ENCODE assay signal across 9 mouse cellular contexts in the genomic region with DNA sequence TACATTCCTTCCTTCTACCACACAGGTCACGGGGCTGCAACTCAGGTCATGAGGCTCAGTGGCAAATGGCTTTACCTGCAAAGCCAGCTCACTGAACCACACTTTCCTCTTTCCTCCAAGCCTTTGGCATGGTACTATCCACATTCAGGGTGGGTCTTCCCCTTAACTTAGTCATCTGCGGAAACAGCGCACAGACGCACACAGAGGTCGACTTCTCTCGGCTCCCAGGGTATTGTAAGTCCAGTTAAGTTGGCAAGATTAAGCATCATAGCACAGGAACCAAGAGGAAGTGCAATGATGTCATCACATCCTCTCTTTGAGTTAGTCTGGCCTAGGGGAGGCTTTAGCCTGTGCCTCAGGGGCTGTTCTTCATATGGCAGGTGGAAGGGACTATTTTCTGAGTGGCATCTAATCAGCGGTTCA. TPM values are rescaled to one million over a fixed set of nuclear protein-coding genes. Genes with fewer than 3 reads are reported as not detected.
DNase-seq lines count a peak whose midpoint lies in the region; ATAC-seq and TF ChIP-seq lines count a peak whose summit lies in the region.
"Had no signal": no experiment of that assay in that cellular context is flagged by ENCODE, and none has a peak within 500 bp of the region (broad histone marks: within the 10 kb centered on the region; RNA-seq: fewer than 3 reads in every experiment).

No protein-coding gene starts in this region.

- intact Hi-C loops in gastrocnemius, adult 2 months (cut with DNase I) = no loop called here
- intact Hi-C loops in heart, postnatal 14 days (cut with DNase I) = no loop called here

- no peaks in the 10 kb centered on the region for H3K27me3 ChIP-seq in forebrain, postnatal 0 days (ENCODE audit: insufficient read depth, low read length)

- no peaks in the 10 kb centered on the region for H3K4me1 ChIP-seq in forebrain, postnatal 0 days (ENCODE audit: insufficient read depth)

- ATAC-seq in CD4-positive, CD25-positive, alpha-beta regulatory T cell, adult 4 months = peak; percentile 50
- no peak for ATAC-seq in megakaryocyte-erythroid progenitor cell, adult 5-6 weeks (replicated peaks; ENCODE audit: low FRiP score, low TSS enrichment, poor library complexity, severe bottlenecking)
- ATAC-seq in forebrain, postnatal 0 days = no peak

- no peak for TF ChIP-seq CTCF in gastrocnemius, adult 2 months (IDR thresholded peaks at IDR 0.05)
- TF ChIP-seq CTCF in forebrain, postnatal 0 days (IDR thresholded peaks at IDR 0.05; ENCODE audit: low read depth) = no peak

- peak overlapping the region; percentile 68 for H3K27ac ChIP-seq in gastrocnemius, adult 2 months
- H3K27ac ChIP-seq in forebrain, postnatal 0 days (ENCODE audit: low read depth, low read length) = no peak overlapping the region
- H3K27ac ChIP-seq: midbrain, embryonic 10.5 days had no signal

- no peaks in the 10 kb centered on the region for H3K9me3 ChIP-seq in forebrain, postnatal 0 days (ENCODE audit: low read length)
- H3K9me3 ChIP-seq: midbrain, embryonic 10.5 days had no signal

- no peak overlapping the region for H3K9ac ChIP-seq in forebrain, postnatal 0 days

- H3K36me3 ChIP-seq in forebrain, postnatal 0 days (ENCODE audit: insufficient read depth) = no peaks in the 10 kb centered on the region
- H3K36me3 ChIP-seq: midbrain, embryonic 10.5 days had no signal

- H3K4me3 ChIP-seq in gastrocnemius, adult 2 months = 0 out of 2 replicates have a peak overlapping the region, but pooled peaks have one; percentile 17
- no peak overlapping the region for H3K4me3 ChIP-seq in forebrain, postnatal 0 days (ENCODE audit: low read depth, low read length)
- H3K4me3 ChIP-seq: midbrain, embryonic 10.5 days had no signal

- no peak overlapping the region for H3K4me2 ChIP-seq in forebrain, postnatal 0 days (ENCODE audit: low read depth)

- WGBS in forebrain, postnatal 0 days = 84% methylated on average over 7 of the region's 7 CpGs

- no peak for DNase-seq in gastrocnemius, adult 2 months
- DNase-seq in gastrocnemius, adult 8-10 months (ENCODE audit: low spot score in 2 of 2) = no peak
- DNase-seq in heart, postnatal 14 days = peak; percentile 21 to 42
- peak; percentile 70 for DNase-seq in lung, postnatal 25 days (ENCODE audit: low spot score)
- DNase-seq in forebrain, postnatal 0 days = no peak
- no peak for DNase-seq in frontal cortex, adult 2 months (ENCODE audit: extremely low spot score in 1 of 2, low spot score in 1 of 2)

RNA-seq across cellular contexts. Expression of gene Snx20, which starts 2.6 kb away (rescaled TPM):
- under 1 TPM in 1 of 2 experiments, not detected in 1; 0.28 TPM for total RNA-seq in gastrocnemius, adult 2 months (2021)
- under 1 TPM in 2 of 4 experiments, not detected in 2; 0.21 to 0.52 TPM for total RNA-seq in gastrocnemius, adult 8-10 months (2022)
- polyA plus RNA-seq in CD4-positive, CD25-positive, alpha-beta regulatory T cell, adult 4 months (2017; shearing (Covaris generic)) = 10 to 100 TPM; 15.0 to 16.8 TPM
- 1 to 10 TPM in 1 of 2 experiments, under 1 TPM in 1; 0.98 to 1.5 TPM for total RNA-seq in heart, postnatal 14 days (2021)
- 3.8 and 6.0 TPM in 2 replicates for total RNA-seq in megakaryocyte-erythroid progenitor cell, adult 5-6 weeks (2014; fragmentation: Nextera tagmentation)
- 3.6 and 14.5 TPM in 2 replicates for total RNA-seq in megakaryocyte-erythroid progenitor cell, adult 5-6 weeks (2017)
- total RNA-seq in forebrain, postnatal 0 days (2014; rRNA removed) = 1.5 and 1.6 TPM in 2 replicates
- 1.9 and 2.0 TPM in 2 replicates for polyA plus RNA-seq in forebrain, postnatal 0 days (2015; fragmentation: Nextera tagmentation; extraction: Ambion mirVana)
- polyA plus RNA-seq in frontal cortex, adult 2 months (2012; rRNA removed) = 1.2 and 1.3 TPM in 2 replicates

RNA-seq across cellular contexts. Expression of gene Nod2, which starts 13.8 kb away (rescaled TPM):
- under 1 TPM; 0.31 to 0.53 TPM for total RNA-seq in gastrocnemius, adult 2 months (2021)
- total RNA-seq in gastrocnemius, adult 8-10 months (2022) = under 1 TPM; 0.13 to 0.29 (median 0.20) TPM
- polyA plus RNA-seq in CD4-positive, CD25-positive, alpha-beta regulatory T cell, adult 4 months (2017; shearing (Covaris generic)) = 1 to 10 TPM in 1 of 2 experiments, under 1 TPM in 1; 0.83 to 2.4 TPM
- total RNA-seq in heart, postnatal 14 days (2021) = 1 to 10 TPM; 1.2 to 1.4 TPM
- not detected in 2 replicates for total RNA-seq in megakaryocyte-erythroid progenitor cell, adult 5-6 weeks (2014; fragmentation: Nextera tagmentation)
- 0.19 TPM in 1 of 2 replicates, not detected in the other for total RNA-seq in megakaryocyte-erythroid progenitor cell, adult 5-6 weeks (2017)
- 0.38 and 0.76 TPM in 2 replicates for total RNA-seq in forebrain, postnatal 0 days (2014; rRNA removed)
- 0.05 and 0.06 TPM in 2 replicates for polyA plus RNA-seq in forebrain, postnatal 0 days (2015; fragmentation: Nextera tagmentation; extraction: Ambion mirVana)
- 0.17 and 0.18 TPM in 2 replicates for polyA plus RNA-seq in frontal cortex, adult 2 months (2012; rRNA removed)

Comparison
In these comparisons a context has a peak if more than half of its experiments do, and no peak if none do; other contexts are left out.
1. DNase-seq: peak in heart, postnatal 14 days (2 of 2) and lung, postnatal 25 days (single experiment); none in gastrocnemius, adult 2 months (single experiment), gastrocnemius, adult 8-10 months (0 of 2), forebrain, postnatal 0 days (single experiment) and frontal cortex, adult 2 months (0 of 2).